8 mouse cellular contexts compared by ENCODE assay signal in the genomic region with DNA sequence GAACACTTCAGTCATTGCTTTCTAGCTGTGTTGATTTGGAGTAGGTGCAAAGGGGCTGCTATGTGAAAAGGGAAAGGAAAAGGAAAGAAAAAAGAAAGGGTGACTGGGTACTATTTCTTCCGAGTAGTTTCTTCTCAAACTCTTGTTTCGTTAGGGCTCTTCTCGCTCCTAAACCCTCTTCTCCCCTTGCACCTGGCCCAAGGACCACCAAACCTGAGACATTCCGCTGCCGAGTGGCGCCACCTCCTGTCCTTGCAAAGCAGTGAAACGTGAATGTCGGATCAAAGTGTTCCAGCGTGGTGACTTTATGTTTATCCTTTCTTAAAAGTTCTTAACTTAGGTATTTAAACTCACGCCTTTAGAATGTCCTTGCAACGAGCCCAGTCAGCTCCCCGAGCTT. TPM values are rescaled to one million over a fixed set of nuclear protein-coding genes. Genes with fewer than 3 reads are reported as not detected.
DNase-seq lines count a peak whose midpoint lies in the region; ATAC-seq and TF ChIP-seq lines count a peak whose summit lies in the region.

No protein-coding gene starts in this region.

- TF ChIP-seq CTCF in embryonic fibroblast, embryonic 13.5 days (IDR thresholded peaks at IDR 0.05; ENCODE audit: borderline replicate concordance, insufficient read depth, low read length) = peak; percentile 90
- TF ChIP-seq CTCF in liver, embryonic 14.5 days (IDR thresholded peaks at IDR 0.05; ENCODE audit: low read depth) = peak; percentile 87

- H3K4me2 ChIP-seq in hindbrain, embryonic 15.5 days = peak overlapping the region; percentile 61
- H3K4me2 ChIP-seq in liver, embryonic 14.5 days (ENCODE audit: low read depth) = peak overlapping the region; percentile 60

- no peak overlapping the region for H3K27ac ChIP-seq in embryonic fibroblast, embryonic 13.5 days (ENCODE audit: insufficient read depth, low read length)
- no peak overlapping the region for H3K27ac ChIP-seq in hindbrain, embryonic 15.5 days (replicated peaks)
- H3K27ac ChIP-seq in liver, embryonic 14.5 days = no peak overlapping the region

- no peaks in the 10 kb centered on the region for H3K36me3 ChIP-seq in hindbrain, embryonic 15.5 days
- H3K36me3 ChIP-seq in liver, embryonic 14.5 days (replicated peaks; ENCODE audit: control insufficient read depth, insufficient read depth, low read depth) = no peaks in the 10 kb centered on the region

- TF ChIP-seq POLR2A in embryonic fibroblast, embryonic 13.5 days (IDR thresholded peaks at IDR 0.05; ENCODE audit: low read depth, low read length) = no peak

- H3K9me3 ChIP-seq in hindbrain, embryonic 15.5 days = no peaks in the 10 kb centered on the region
- no peaks in the 10 kb centered on the region for H3K9me3 ChIP-seq in liver, embryonic 14.5 days (ENCODE audit: control insufficient read depth, low read length)

- WGBS in hindbrain, embryonic 15.5 days = under 1% methylated on average over 12 of the region's 12 CpGs
- WGBS in liver, embryonic 14.5 days (ENCODE audit: insufficient replicate concordance) = under 1% methylated on average over 12 of the region's 12 CpGs

- no peak for TF ChIP-seq EP300 in liver, embryonic 14.5 days (IDR thresholded peaks at IDR 0.05; ENCODE audit: low read depth)

- peak; percentile 46 to 51 for DNase-seq in cerebellum, adult 18-20 months
- no peak for DNase-seq in cerebellum, adult 9-11 months
- peak; percentile 56 for DNase-seq in MN1 (ENCODE audit: low spot score)
- DNase-seq in liver, embryonic 14.5 days (ENCODE audit: low read depth in 3 of 3, low spot score in 3 of 3) = no peak
- peak; percentile 39 to 64 for DNase-seq in natural killer cell, adult 2 months (ENCODE audit: low spot score in 2 of 2)
- no peak for DNase-seq in frontal cortex, postnatal 36 days (ENCODE audit: low spot score in 2 of 2)

- no peak for ATAC-seq in hindbrain, embryonic 15.5 days (ENCODE audit: low FRiP score, low read depth)
- ATAC-seq in liver, embryonic 14.5 days (ENCODE audit: insufficient read depth) = no peak

- H3K9ac ChIP-seq in hindbrain, embryonic 15.5 days = no peak overlapping the region
- H3K9ac ChIP-seq in liver, embryonic 14.5 days (replicated peaks) = no peak overlapping the region

- H3K4me1 ChIP-seq in embryonic fibroblast, embryonic 13.5 days (ENCODE audit: control insufficient read depth, insufficient read depth, low read length) = no peaks in the 10 kb centered on the region
- peaks cover 30% of the 10 kb centered on the region for H3K4me1 ChIP-seq in hindbrain, embryonic 15.5 days (replicated peaks)
- peaks cover 0 to 14% of the 10 kb centered on the region in 2 experiments; a peak in 2 of 4 replicates for H3K4me1 ChIP-seq in liver, embryonic 14.5 days (replicated peaks; ENCODE audit: control insufficient read depth in 2 of 2, insufficient read depth in 2 of 2, low read length in 1 of 2)

- no peak overlapping the region for H3K4me3 ChIP-seq in embryonic fibroblast, embryonic 13.5 days (ENCODE audit: insufficient read depth, low read length)
- peak overlapping the region; percentile 25 for H3K4me3 ChIP-seq in hindbrain, embryonic 15.5 days
- peak overlapping the region; percentile 9 to 25; a peak in 2 of 4 replicates for H3K4me3 ChIP-seq in liver, embryonic 14.5 days (ENCODE audit: insufficient read depth in 1 of 2, low read depth in 2 of 2, low read length in 2 of 2)

- H3K27me3 ChIP-seq in hindbrain, embryonic 15.5 days = peaks cover 27% of the 10 kb centered on the region
- peaks cover 41% of the 10 kb centered on the region for H3K27me3 ChIP-seq in liver, embryonic 14.5 days (ENCODE audit: control insufficient read depth, insufficient read depth, low read length)

RNA-seq across cellular contexts. Expression of gene Car14, which starts 2.4 kb away (rescaled TPM):
- not detected in 2 replicates for polyA plus RNA-seq in embryonic fibroblast, embryonic 13.5 days (2011; ENCODE audit: insufficient read length, low read depth, missing spikeins)
- 13.1 and 14.7 TPM in 2 replicates for polyA plus RNA-seq in hindbrain, embryonic 15.5 days (2015; fragmentation: Nextera tagmentation; extraction: Ambion mirVana)
- polyA plus RNA-seq in liver, embryonic 14.5 days (2012; rRNA removed) = 4.8 and 5.3 TPM in 2 replicates
- polyA plus RNA-seq in liver, embryonic 14.5 days (2014; fragmentation: Nextera tagmentation; extraction: Ambion mirVana) = 9.3 and 11.1 TPM in 2 replicates

RNA-seq across cellular contexts. Expression of gene Aph1a, which starts 13.1 kb away (rescaled TPM):
- polyA plus RNA-seq in embryonic fibroblast, embryonic 13.5 days (2011; ENCODE audit: insufficient read length, low read depth, missing spikeins) = 63.3 and 79.1 TPM in 2 replicates
- polyA plus RNA-seq in hindbrain, embryonic 15.5 days (2015; fragmentation: Nextera tagmentation; extraction: Ambion mirVana) = 34.9 and 36.4 TPM in 2 replicates
- 26.2 and 28.6 TPM in 2 replicates for polyA plus RNA-seq in liver, embryonic 14.5 days (2012; rRNA removed)
- polyA plus RNA-seq in liver, embryonic 14.5 days (2014; fragmentation: Nextera tagmentation; extraction: Ambion mirVana) = 14.0 and 16.1 TPM in 2 replicates

RNA-seq across cellular contexts. Expression of gene BC028528, which starts 15.1 kb away (rescaled TPM):
- 18.7 and 23.6 TPM in 2 replicates for polyA plus RNA-seq in embryonic fibroblast, embryonic 13.5 days (2011; ENCODE audit: insufficient read length, low read depth, missing spikeins)
- polyA plus RNA-seq in hindbrain, embryonic 15.5 days (2015; fragmentation: Nextera tagmentation; extraction: Ambion mirVana) = 19.8 and 22.8 TPM in 2 replicates
- polyA plus RNA-seq in liver, embryonic 14.5 days (2012; rRNA removed) = 3.2 and 5.1 TPM in 2 replicates
- polyA plus RNA-seq in liver, embryonic 14.5 days (2014; fragmentation: Nextera tagmentation; extraction: Ambion mirVana) = 3.8 and 5.1 TPM in 2 replicates

RNA-seq across cellular contexts. Expression of gene Anp32e, which starts 22.2 kb away (rescaled TPM):
- 161 and 235 TPM in 2 replicates for polyA plus RNA-seq in embryonic fibroblast, embryonic 13.5 days (2011; ENCODE audit: insufficient read length, low read depth, missing spikeins)
- polyA plus RNA-seq in hindbrain, embryonic 15.5 days (2015; fragmentation: Nextera tagmentation; extraction: Ambion mirVana) = 117 and 118 TPM in 2 replicates
- polyA plus RNA-seq in liver, embryonic 14.5 days (2012; rRNA removed) = 39.5 and 104 TPM in 2 replicates
- 39.5 and 45.3 TPM in 2 replicates for polyA plus RNA-seq in liver, embryonic 14.5 days (2014; fragmentation: Nextera tagmentation; extraction: Ambion mirVana)

RNA-seq across cellular contexts. Expression of gene Ciart, which starts 24.8 kb away (rescaled TPM):
- 4.3 and 7.8 TPM in 2 replicates for polyA plus RNA-seq in embryonic fibroblast, embryonic 13.5 days (2011; ENCODE audit: insufficient read length, low read depth, missing spikeins)
- 4.9 and 5.2 TPM in 2 replicates for polyA plus RNA-seq in hindbrain, embryonic 15.5 days (2015; fragmentation: Nextera tagmentation; extraction: Ambion mirVana)
- polyA plus RNA-seq in liver, embryonic 14.5 days (2012; rRNA removed) = 0.57 and 0.73 TPM in 2 replicates
- 0.32 and 0.53 TPM in 2 replicates for polyA plus RNA-seq in liver, embryonic 14.5 days (2014; fragmentation: Nextera tagmentation; extraction: Ambion mirVana)

Comparison
In these comparisons a context has a peak if more than half of its experiments do, and no peak if none do; other contexts are left out.
1. DNase-seq: peak in cerebellum, adult 18-20 months (2 of 2), MN1 (single experiment) and natural killer cell, adult 2 months (2 of 2); none in cerebellum, adult 9-11 months (single experiment), liver, embryonic 14.5 days (0 of 3) and frontal cortex, postnatal 36 days (0 of 2).